Mouse (Mus musculus) CH12.LX (cell line): ENCODE results near the gene Tlr9.

ENCODE experiments used
- CTCF ChIP-seq, 2 experiments: IDR thresholded peaks in 1 of 2; conservative IDR thresholded peaks in 1 of 2; 2 replicates each; pipeline ENCODE4 v1.5.1; 2011 to 2012; ENCODE audit warnings: low read depth in 2 of 2, low read length in 2 of 2, improper control_type of control experiment in 1 of 2, inconsistent platforms in 1 of 2, mild to moderate bottlenecking in 1 of 2, moderate library complexity in 1 of 2
- E2F4 ChIP-seq: IDR thresholded peaks from 2 replicates; pipeline ENCODE4 v1.6.1; 2011; ENCODE audit warnings: low read depth, low read length, improper control_type of control experiment; ENCODE audit not compliant: insufficient replicate concordance
- EP300 ChIP-seq: IDR thresholded peaks from 2 replicates; pipeline ENCODE4 v1.6.1; 2011; ENCODE audit warnings: low read length, improper control_type of control experiment
- POLR2A ChIP-seq: IDR thresholded peaks from 2 replicates; pipeline ENCODE4 v1.6.1; 2011; ENCODE audit warnings: low read depth, mild to moderate bottlenecking, improper control_type of control experiment, low read length
- RAD21 ChIP-seq: IDR thresholded peaks from 2 replicates; pipeline ENCODE4 v1.6.1; 2011; ENCODE audit warnings: low read depth, mild to moderate bottlenecking, low read length, improper control_type of control experiment, moderate library complexity
- ZC3H11A ChIP-seq: IDR thresholded peaks from 2 replicates; pipeline ENCODE4 v1.6.1; 2012; ENCODE audit warnings: low read depth, mild to moderate bottlenecking, inconsistent platforms, low read length, improper control_type of control experiment

GRCm38 (mm10) chr9:106226151-106226682 lies 3.8 kb downstream of the Tlr9 start:
- TF ChIP-seq POLR2A (no peak), CTCF (conservative IDR thresholded peaks at IDR 0.05 in 1 of 2, IDR thresholded peaks at IDR 0.05 in 1 of 2; ENCODE audit: low read depth in 2 of 2, low read length in 2 of 2) (no peak), E2F4 (no peak), RAD21 (no peak), EP300 (no peak), ZC3H11A (no peak)
